Mouse (Mus musculus) liver, adult 2 months (tissue): ENCODE data around the gene Lrrc1. TPM values are rescaled to one million over a fixed set of nuclear protein-coding genes. Genes with fewer than 3 reads are reported as not detected.
"Not testable (repeated sequence)": the region's sequence is repeated elsewhere in the genome, so short reads cannot be mapped to it uniquely, and the experiment has no call there.

Source experiments
- DNase-seq: peaks from one replicate; pipeline ENCODE4 v3.0.0-alpha.2; 2011; ENCODE audit warnings: low read depth, low spot score; ENCODE audit errors: extremely low read depth
- H3K27ac ChIP-seq: fragments of 200-500 bp; replicated peaks from 2 replicates; pipeline ENCODE4 v1.5.1; 2012; ENCODE audit warnings: low read depth, mild to moderate bottlenecking, control low read depth, inconsistent platforms, low read length; ENCODE audit not compliant: insufficient read depth
- H3K27me3 ChIP-seq: fragments of 200-500 bp; 2 replicates; pipeline ENCODE4 v1.6.1; 2012; ENCODE audit warnings: mild to moderate bottlenecking, moderate library complexity, low read length, inconsistent platforms; ENCODE audit not compliant: control insufficient read depth, insufficient read depth
- H3K36me3 ChIP-seq: fragments of 200-500 bp; 2 replicates; pipeline ENCODE4 v1.6.1; 2012; ENCODE audit warnings: low read length, inconsistent platforms; ENCODE audit not compliant: control insufficient read depth, insufficient read depth
- H3K4me1 ChIP-seq: fragments of 200-500 bp; 2 replicates; pipeline ENCODE4 v1.6.1; 2011; ENCODE audit warnings: low read length; ENCODE audit not compliant: control insufficient read depth, insufficient read depth
- H3K4me3 ChIP-seq: fragments of 200-500 bp; 2 replicates; pipeline ENCODE4 v1.5.1; 2011; ENCODE audit warnings: low read depth, mild to moderate bottlenecking, control low read depth, low read length, moderate library complexity; ENCODE audit not compliant: insufficient read depth
- H3K79me2 ChIP-seq: fragments of 200-500 bp; 2 replicates; pipeline ENCODE4 v1.6.1; 2012; ENCODE audit warnings: inconsistent platforms, mild to moderate bottlenecking, low read length, moderate library complexity; ENCODE audit not compliant: control insufficient read depth, insufficient read depth
- H3K9ac ChIP-seq: fragments of 200-500 bp; 2 replicates; pipeline ENCODE4 v1.6.1; 2012; ENCODE audit warnings: low read depth, mild to moderate bottlenecking, control low read depth, inconsistent platforms, low read length
- CTCF ChIP-seq: fragments of 200-500 bp; IDR thresholded peaks from 2 replicates; pipeline ENCODE4 v1.5.1; 2011; ENCODE audit warnings: low read depth, low read length, control low read depth
- POLR2A ChIP-seq: fragments of 200-500 bp; IDR thresholded peaks from 2 replicates; pipeline ENCODE4 v1.6.1; 2011; ENCODE audit warnings: low read length, control low read depth; ENCODE audit not compliant: insufficient read depth; ENCODE audit errors: extremely low read depth
- WGBS: fragments of 180-500 bp; shearing (Covaris S2); methylation state at CpG from one replicate; pipeline ENCODE4 v1.1.7; 2018; 5-methylcytosine and 5-hydroxymethylcytosine counted together
- polyA plus RNA-seq: library from polyadenylated mRNA; depleted of rRNA; stranded (reverse); fragments of >200 nt; gene quantifications from 2 replicates; pipeline ENCODE4 v1.2.3, GENCODE M21; 2012
- total RNA-seq: library from RNA; depleted of rRNA; stranded (reverse); fragments of >200 nt; gene quantifications from 2 replicates; pipeline ENCODE4 v1.2.3, GENCODE M21; 2014

Lrrc1 gene
- total and polyA plus RNA-seq, 2 experiments, result 0.40 to 1.4 TPM

DNA sequence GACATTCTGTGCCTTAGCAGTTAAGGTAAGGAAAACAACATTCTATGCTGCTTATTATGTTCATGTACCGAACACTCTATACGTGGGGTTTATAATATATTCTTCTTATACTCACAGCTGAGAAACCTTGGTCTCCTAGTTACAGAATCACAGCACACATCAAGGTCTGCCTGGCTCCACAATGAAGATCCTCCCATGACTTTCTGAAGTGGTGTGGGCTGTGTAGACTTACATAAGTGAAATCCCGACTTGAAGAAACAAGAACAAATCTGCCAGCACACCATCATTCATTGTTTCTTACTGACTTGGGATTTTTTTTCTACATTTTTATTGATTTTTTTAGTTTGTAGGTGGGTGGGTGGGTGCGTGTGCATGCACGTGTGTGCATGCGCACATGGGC, 40.1 kb upstream of the Lrrc1 start:
- 92% methylated on average over 6 of the region's 6 CpGs for WGBS
- Histone ChIP-seq H3K27ac (no peak overlapping the region), H3K4me1 (no peaks in the 10 kb centered on the region), H3K4me3 (no peak overlapping the region), H3K79me2 (no peaks in the 10 kb centered on the region), H3K36me3 (no peaks in the 10 kb centered on the region), H3K27me3 (no peaks in the 10 kb centered on the region), H3K9ac (no peak overlapping the region)
- no peak for DNase-seq
- no peak for TF ChIP-seq POLR2A
- TF ChIP-seq CTCF, result no peak

GRCm38 (mm10) chr9:77583302-77583701, 38.6 kb upstream of the Lrrc1 start:
- WGBS, result 80% methylated on average over 2 of the region's 2 CpGs
- no peaks in the 10 kb centered on the region for H3K36me3 ChIP-seq

GRCm38 (mm10) chr9:77579827-77580226, 35.2 kb upstream of the Lrrc1 start:
- Histone ChIP-seq H3K27me3 (no peaks in the 10 kb centered on the region), H3K27ac (no peak overlapping the region), H3K79me2 (no peaks in the 10 kb centered on the region), H3K9ac (no peak overlapping the region), H3K4me1 (no peaks in the 10 kb centered on the region), H3K36me3 (no peaks in the 10 kb centered on the region), H3K4me3 (no peak overlapping the region)
- no peak for DNase-seq
- WGBS, result 70% methylated on average over 3 of the region's 3 CpGs
- no peak for TF ChIP-seq POLR2A
- TF ChIP-seq CTCF, result 0 out of 2 replicates have a peak, but pooled peaks have one; percentile 30

More at GRCm38 (mm10) chr9:77583302-77583701, 38.6 kb upstream of the Lrrc1 start:
- no peak for DNase-seq
- Histone ChIP-seq H3K4me1 (no peaks in the 10 kb centered on the region), H3K27ac (no peak overlapping the region), H3K4me3 (no peak overlapping the region), H3K9ac (no peak overlapping the region), H3K79me2 (no peaks in the 10 kb centered on the region), H3K27me3 (no peaks in the 10 kb centered on the region)
- TF ChIP-seq CTCF (no peak), POLR2A (no peak)

- 94% methylated on average over 8 of the region's 8 CpGs for WGBS
- TF ChIP-seq CTCF, result no peak
- TF ChIP-seq POLR2A, result no peak
- Histone ChIP-seq H3K27ac (no peak overlapping the region), H3K36me3 (no peaks in the 10 kb centered on the region), H3K27me3 (no peaks in the 10 kb centered on the region), H3K9ac (no peak overlapping the region), H3K4me1 (no peaks in the 10 kb centered on the region), H3K4me3 (no peak overlapping the region), H3K79me2 (no peaks in the 10 kb centered on the region)
- DNase-seq, result no peak
Observed at GRCm38 (mm10) chr9:77577931-77578330, 33.3 kb upstream of the Lrrc1 start.

DNA sequence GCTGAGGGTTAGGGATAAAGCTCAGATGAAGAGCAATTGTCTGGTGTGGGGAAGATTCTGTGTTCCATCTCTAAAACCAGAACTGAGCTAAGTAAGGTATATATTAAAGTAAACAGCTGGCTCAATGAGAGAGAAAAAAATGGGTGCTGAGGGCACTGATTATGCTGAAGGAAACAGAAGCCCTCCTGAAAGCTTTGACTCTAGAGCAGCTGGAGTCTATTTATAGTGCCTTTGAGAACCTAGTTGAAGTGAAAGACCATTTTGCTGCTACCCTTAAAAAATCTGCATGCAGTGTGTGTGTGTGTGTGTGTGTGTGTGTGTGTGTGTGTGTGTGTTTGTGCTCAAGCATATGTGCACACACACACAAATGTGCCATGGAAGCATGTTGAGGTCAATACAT, 32.7 kb upstream of the Lrrc1 start:
- H3K9ac ChIP-seq, result no peak overlapping the region
- H3K36me3 ChIP-seq, result no peaks in the 10 kb centered on the region
- TF ChIP-seq POLR2A (no peak), CTCF (no peak)
- H3K4me1 ChIP-seq, result no peaks in the 10 kb centered on the region
- DNase-seq, result no peak
- H3K79me2 ChIP-seq, result no peaks in the 10 kb centered on the region
- no peak overlapping the region for H3K27ac ChIP-seq
- H3K4me3 ChIP-seq, result no peak overlapping the region
- H3K27me3 ChIP-seq, result no peaks in the 10 kb centered on the region

DNA sequence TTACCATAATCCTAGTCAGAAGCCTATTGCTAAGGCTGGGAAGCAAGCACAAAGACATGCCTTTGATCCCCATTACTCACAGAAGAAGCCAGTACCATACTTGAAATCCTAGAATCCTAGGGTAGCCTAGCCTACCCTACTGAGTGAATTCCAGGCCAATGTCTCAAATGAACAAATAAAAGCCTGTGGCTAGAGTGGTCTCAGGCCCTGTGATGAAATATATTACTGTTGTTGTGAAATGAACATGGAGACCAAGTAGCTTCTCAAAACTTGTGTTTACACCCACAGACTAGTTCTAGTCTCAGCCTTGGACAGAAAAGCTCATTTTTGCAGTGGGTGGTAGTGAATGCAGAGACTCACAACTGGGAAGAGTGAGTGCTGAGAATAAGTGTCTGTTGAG, 31.6 kb upstream of the Lrrc1 start:
- TF ChIP-seq CTCF (no peak), POLR2A (no peak)
- Histone ChIP-seq H3K4me3 (no peak overlapping the region), H3K4me1 (no peaks in the 10 kb centered on the region), H3K27ac (no peak overlapping the region), H3K79me2 (no peaks in the 10 kb centered on the region), H3K36me3 (no peaks in the 10 kb centered on the region), H3K27me3 (no peaks in the 10 kb centered on the region), H3K9ac (no peak overlapping the region)
- no peak for DNase-seq

- 57% methylated on average over 4 of the region's 4 CpGs for WGBS
- H3K79me2 ChIP-seq, H3K36me3 ChIP-seq, DNase-seq, H3K9ac ChIP-seq, H3K27me3 ChIP-seq, H3K4me3 ChIP-seq, H3K27ac ChIP-seq, H3K4me1 ChIP-seq: not testable (repeated sequence)
Observed at GRCm38 (mm10) chr9:77574996-77575395, 30.3 kb upstream of the Lrrc1 start.
